In the genomic region with DNA sequence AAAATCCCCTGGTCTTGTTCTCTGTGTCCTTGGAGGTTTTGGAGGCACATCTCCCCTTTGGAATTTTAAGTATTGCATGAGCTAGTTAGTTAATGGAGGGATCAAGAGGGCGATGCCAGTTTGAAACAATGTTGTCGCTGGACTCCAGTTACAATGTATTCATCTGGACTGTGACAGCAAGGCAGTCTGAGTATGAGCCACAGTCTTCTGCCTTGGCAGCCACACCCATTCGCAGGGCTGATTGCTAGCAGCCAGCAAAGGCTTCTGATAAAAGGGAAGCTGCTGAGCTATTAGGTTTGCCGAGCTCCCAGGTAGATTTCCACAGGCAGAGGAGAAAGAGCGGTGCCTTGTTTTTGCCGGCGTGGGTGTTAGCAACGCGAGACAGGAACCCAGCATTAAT, we compare ENCODE assay signal across 25 mouse cellular contexts.
DNase-seq lines count a peak whose midpoint lies in the region; ATAC-seq and TF ChIP-seq lines count a peak whose summit lies in the region.
"Had no signal": no experiment of that assay in that cellular context is flagged by ENCODE, and none has a peak within 500 bp of the region (broad histone marks: within the 10 kb centered on the region; RNA-seq: fewer than 3 reads in every experiment).

No protein-coding gene starts in this region.

- H3K27ac ChIP-seq in heart, embryonic 13.5 days (replicated peaks), result no peak overlapping the region
- H3K27ac ChIP-seq in stomach, postnatal 0 days (replicated peaks), result no peak overlapping the region
- H3K27ac ChIP-seq: forebrain, embryonic 15.5 days; hindbrain, embryonic 13.5 days; limb, embryonic 10.5 days; liver, embryonic 15.5 days; lung, embryonic 15.5 days; neural tube, embryonic 12.5 days had no signal

- TF ChIP-seq EP300 in stomach, postnatal 0 days (optimal IDR thresholded peaks at IDR 0.05), result no peak

- no peak for TF ChIP-seq CTCF in stomach, postnatal 0 days (IDR thresholded peaks at IDR 0.05; ENCODE audit: low read depth)

- H3K4me1 ChIP-seq in heart, embryonic 13.5 days, result peaks cover 32% of the 10 kb centered on the region
- no peaks in the 10 kb centered on the region for H3K4me1 ChIP-seq in stomach, postnatal 0 days (replicated peaks; ENCODE audit: control insufficient read depth, insufficient read depth)
- H3K4me1 ChIP-seq: forebrain, embryonic 15.5 days; liver, embryonic 15.5 days; neural tube, embryonic 12.5 days had no signal

- no peak for TF ChIP-seq POLR2A in myocyte (IDR thresholded peaks at IDR 0.05; ENCODE audit: insufficient read length, low read depth)

- H3K36me3 ChIP-seq in heart, embryonic 13.5 days, result no peaks in the 10 kb centered on the region
- H3K36me3 ChIP-seq in myocyte (ENCODE audit: control insufficient read depth, insufficient read depth), result no peaks in the 10 kb centered on the region
- no peaks in the 10 kb centered on the region for H3K36me3 ChIP-seq in stomach, postnatal 0 days (ENCODE audit: control insufficient read depth, insufficient read depth, low read length)
- H3K36me3 ChIP-seq: embryonic facial prominence, embryonic 10.5 days; forebrain, embryonic 15.5 days; hindbrain, embryonic 13.5 days; limb, embryonic 10.5 days; liver, embryonic 15.5 days; lung, embryonic 15.5 days; neural tube, embryonic 12.5 days had no signal

- H3K4me2 ChIP-seq in heart, embryonic 13.5 days, result peak overlapping the region; percentile 43
- peak overlapping the region; percentile 37 for H3K4me2 ChIP-seq in myocyte (ENCODE audit: low read depth)
- no peak overlapping the region for H3K4me2 ChIP-seq in stomach, postnatal 0 days (replicated peaks; ENCODE audit: low read depth)
- H3K4me2 ChIP-seq: forebrain, embryonic 15.5 days; hindbrain, embryonic 13.5 days; liver, embryonic 15.5 days; lung, embryonic 15.5 days; neural tube, embryonic 12.5 days had no signal

- H3ac ChIP-seq in myocyte (ENCODE audit: control insufficient read depth, insufficient read length), result no peak overlapping the region

- H3K9ac ChIP-seq in heart, embryonic 13.5 days, result peak overlapping the region; percentile 25; the same call in 1 of the 2 replicates
- H3K9ac ChIP-seq in stomach, postnatal 0 days (ENCODE audit: low read length), result no peak overlapping the region
- H3K9ac ChIP-seq: forebrain, embryonic 15.5 days; hindbrain, embryonic 13.5 days; liver, embryonic 15.5 days; lung, embryonic 15.5 days; neural tube, embryonic 12.5 days had no signal

- DNase-seq in heart, adult 18-20 months, result no peak
- peak; percentile 13 for DNase-seq in A20 (ENCODE audit: low read depth, low spot score)
- peak; percentile 46 for DNase-seq in NIH3T3 (ENCODE audit: low read depth)
- no peak for DNase-seq in stomach, postnatal 0 days (ENCODE audit: low spot score)
- DNase-seq in gastrocnemius, adult 8-10 months (ENCODE audit: low spot score in 2 of 2), result no peak
- DNase-seq: cerebellum, adult 11 months; cerebellum, postnatal 10 days; gastrocnemius, postnatal 14 days; kidney, adult 9 months; kidney, postnatal 14 days; liver; lung, postnatal 36 days; midbrain, embryonic 14.5 days; right cerebral cortex, postnatal 14 days; spleen, adult 18-20 months had no signal

- H3K79me2 ChIP-seq in myocyte (ENCODE audit: control insufficient read depth, insufficient read depth), result no peaks in the 10 kb centered on the region

- H3K27me3 ChIP-seq in heart, embryonic 13.5 days (replicated peaks), result peaks cover 55% of the 10 kb centered on the region
- no peaks in the 10 kb centered on the region for H3K27me3 ChIP-seq in myocyte (ENCODE audit: control insufficient read depth, insufficient read depth, insufficient read length)
- 0 out of 2 replicates have a peak, but pooled peaks cover 2% of the 10 kb centered on the region for H3K27me3 ChIP-seq in stomach, postnatal 0 days (ENCODE audit: control insufficient read depth, insufficient read depth, low read length)

- no peaks in the 10 kb centered on the region for H3K9me3 ChIP-seq in heart, embryonic 13.5 days
- no peaks in the 10 kb centered on the region for H3K9me3 ChIP-seq in stomach, postnatal 0 days (ENCODE audit: control insufficient read depth, low read length)
- H3K9me3 ChIP-seq: embryonic facial prominence, embryonic 10.5 days; forebrain, embryonic 15.5 days; hindbrain, embryonic 13.5 days; limb, embryonic 10.5 days; liver, embryonic 15.5 days; lung, embryonic 15.5 days; megakaryocyte, embryonic 14.5 days; neural tube, embryonic 12.5 days had no signal

- no peak for ATAC-seq in heart, embryonic 13.5 days (ENCODE audit: extremely low read depth, insufficient number of reproducible peaks, low FRiP score, low TSS enrichment)
- no peak for ATAC-seq in stomach, postnatal 0 days (ENCODE audit: low FRiP score, low TSS enrichment)

- H3K4me3 ChIP-seq in heart, embryonic 13.5 days, result no peak overlapping the region
- H3K4me3 ChIP-seq in myocyte, result no peak overlapping the region
- H3K4me3 ChIP-seq in stomach, postnatal 0 days (ENCODE audit: low read depth, low read length), result no peak overlapping the region
- H3K4me3 ChIP-seq: embryonic facial prominence, embryonic 10.5 days; forebrain, embryonic 15.5 days; hindbrain, embryonic 13.5 days; limb, embryonic 10.5 days; liver, embryonic 15.5 days; lung, embryonic 15.5 days; megakaryocyte, embryonic 14.5 days; neural tube, embryonic 12.5 days had no signal

- WGBS in heart, embryonic 13.5 days, result 40% methylated on average over 9 of the region's 9 CpGs
- WGBS in stomach, postnatal 0 days, result 43% methylated on average over 9 of the region's 9 CpGs

TF ChIP-seq in myocyte, 11 proteins besides CTCF, POLR2A, EP300 and RAD21:
- TF ChIP-seq MAX (IDR thresholded peaks at IDR 0.05; ENCODE audit: low read depth), result no peak
- TF ChIP-seq REST (IDR thresholded peaks at IDR 0.05; ENCODE audit: insufficient read depth, insufficient read length), result no peak
- TF ChIP-seq SRF (IDR thresholded peaks at IDR 0.05; ENCODE audit: control insufficient read depth, insufficient read length, low read depth), result no peak
- no peak for TF ChIP-seq USF1 (IDR thresholded peaks at IDR 0.05; ENCODE audit: low read depth)
- TF ChIP-seq E2F4 (IDR thresholded peaks at IDR 0.05; ENCODE audit: insufficient read depth), result no peak
- TF ChIP-seq TCF12 (IDR thresholded peaks at IDR 0.05; ENCODE audit: insufficient read depth, poor library complexity, severe bottlenecking), result no peak

Comparison
In these comparisons a context has a peak if more than half of its experiments do, and no peak if none do; other contexts are left out.
1. DNase-seq: peak in A20 (single experiment) and NIH3T3 (single experiment); none in heart, adult 18-20 months (0 of 2), stomach, postnatal 0 days (single experiment) and gastrocnemius, adult 8-10 months (0 of 2).